In genomic region chr14:20081937-20082533, GRCm38 (mm10) we compare ENCODE assay signal across 8 mouse cellular contexts. TPM values are rescaled to one million over a fixed set of nuclear protein-coding genes. Genes with fewer than 3 reads are reported as not detected.
A peak's percentile ranks its signal among the peaks of the same experiment; 100 is the strongest.
DNase-seq lines count a peak whose midpoint lies in the region; ATAC-seq and TF ChIP-seq lines count a peak whose summit lies in the region.

No protein-coding gene starts in this region.

- peak overlapping the region; percentile 98 for H3K27ac ChIP-seq in heart, adult 2 months
- H3K27ac ChIP-seq in heart, postnatal 0 days (ENCODE audit: low read depth) = peak overlapping the region; percentile 93
- H3K27ac ChIP-seq in midbrain, embryonic 11.5 days (ENCODE audit: low read depth, low read length) = peak overlapping the region; percentile 86; the same call in 1 of the 2 replicates

- TF ChIP-seq CTCF in heart, adult 2 months (IDR thresholded peaks at IDR 0.05) = no peak
- no peak for TF ChIP-seq CTCF in E14TG2a.4 (conservative IDR thresholded peaks at IDR 0.05; ENCODE audit: low read length)
- no peak for TF ChIP-seq CTCF in heart, postnatal 0 days (IDR thresholded peaks at IDR 0.05; ENCODE audit: low read depth)

- no peak for TF ChIP-seq POLR2A in heart, adult 2 months (IDR thresholded peaks at IDR 0.05; ENCODE audit: insufficient read depth, low read depth, low read length)

- WGBS in heart, adult 2 months = 49% methylated on average over 5 of the region's 5 CpGs
- WGBS in heart, postnatal 0 days = 62% methylated on average over 5 of the region's 5 CpGs
- WGBS in midbrain, embryonic 11.5 days = 73% methylated on average over 5 of the region's 5 CpGs

- TF ChIP-seq EP300 in heart, adult 2 months (IDR thresholded peaks at IDR 0.05; ENCODE audit: insufficient read depth, low read depth, low read length) = no peak
- no peak for TF ChIP-seq EP300 in heart, postnatal 0 days (IDR thresholded peaks at IDR 0.05; ENCODE audit: low read depth)

- 0 out of 2 replicates have a peak, but pooled peaks cover 2% of the 10 kb centered on the region for H3K36me3 ChIP-seq in heart, adult 2 months (ENCODE audit: control insufficient read depth, insufficient read depth, low read length)
- H3K36me3 ChIP-seq in E14TG2a.4 (ENCODE audit: insufficient read depth, low read length) = peaks cover 27% of the 10 kb centered on the region
- no peaks in the 10 kb centered on the region for H3K36me3 ChIP-seq in heart, postnatal 0 days (replicated peaks; ENCODE audit: control insufficient read depth, insufficient read depth, low read length)
- H3K36me3 ChIP-seq in midbrain, embryonic 11.5 days (ENCODE audit: control insufficient read depth, insufficient read depth, low read length) = no peaks in the 10 kb centered on the region

- ATAC-seq in heart, postnatal 0 days (ENCODE audit: insufficient read depth, low read depth) = no peak
- ATAC-seq in midbrain, embryonic 11.5 days (ENCODE audit: low FRiP score) = peak; percentile 8; the same call in 1 of the 2 replicates

- peak overlapping the region; percentile 67 for H3K4me3 ChIP-seq in heart, adult 2 months
- H3K4me3 ChIP-seq in E14TG2a.4 (replicated peaks; ENCODE audit: low read length) = peak overlapping the region; percentile 81
- peak overlapping the region; percentile 62 for H3K4me3 ChIP-seq in heart, postnatal 0 days (ENCODE audit: low read depth, low read length)
- H3K4me3 ChIP-seq in midbrain, embryonic 11.5 days (ENCODE audit: low read depth, low read length) = peak overlapping the region; percentile 56

- peak overlapping the region; percentile 74 for H3K4me2 ChIP-seq in heart, postnatal 0 days (ENCODE audit: low read depth, low read length)
- H3K4me2 ChIP-seq in midbrain, embryonic 11.5 days = peak overlapping the region; percentile 79

- peaks cover 5% of the 10 kb centered on the region for H3K4me1 ChIP-seq in heart, adult 2 months (ENCODE audit: control insufficient read depth, insufficient read depth, low read length)
- H3K4me1 ChIP-seq in E14TG2a.4 (replicated peaks; ENCODE audit: low read depth, low read length) = peaks cover 50% of the 10 kb centered on the region
- H3K4me1 ChIP-seq in heart, postnatal 0 days (ENCODE audit: control insufficient read depth, insufficient read depth) = peaks cover 15% of the 10 kb centered on the region
- H3K4me1 ChIP-seq in midbrain, embryonic 11.5 days (ENCODE audit: control insufficient read depth, insufficient read depth, low read length) = peaks cover 9% of the 10 kb centered on the region

- no peak overlapping the region for H3K9ac ChIP-seq in heart, adult 2 months (ENCODE audit: low read depth, low read length)
- no peak overlapping the region for H3K9ac ChIP-seq in heart, postnatal 0 days (replicated peaks; ENCODE audit: low read depth, low read length)
- H3K9ac ChIP-seq in midbrain, embryonic 11.5 days (ENCODE audit: low read length) = peak overlapping the region; percentile 76

- no peaks in the 10 kb centered on the region for H3K9me3 ChIP-seq in E14TG2a.4 (ENCODE audit: low read length)
- H3K9me3 ChIP-seq in heart, postnatal 0 days (replicated peaks; ENCODE audit: control insufficient read depth, low read length) = no peaks in the 10 kb centered on the region
- no peaks in the 10 kb centered on the region for H3K9me3 ChIP-seq in midbrain, embryonic 11.5 days (ENCODE audit: control insufficient read depth, low read length)

- no peaks in the 10 kb centered on the region for H3K79me2 ChIP-seq in heart, adult 2 months (replicated peaks; ENCODE audit: control insufficient read depth, insufficient read depth, low read length)

- intact Hi-C loops in heart, adult 2 months (cut with DNase I) = loop anchor here (5.0 kb wide), 1 partner anchor 330 kb away; the partner anchor contains the start of gene Nid2

- no peak for DNase-seq in heart, adult 2 months
- DNase-seq in heart, adult 8-10 months (ENCODE audit: low spot score) = no peak
- no peak for DNase-seq in heart, postnatal 0 days (ENCODE audit: low spot score)
- peak; percentile 85 for DNase-seq in midbrain, embryonic 11.5 days (ENCODE audit: low spot score, missing footprints)
- DNase-seq in Muller cell, postnatal 12 days (ENCODE audit: inconsistent ontology term) = no peak
- DNase-seq in spleen, adult 12 weeks (ENCODE audit: low spot score) = no peak
- no peak for DNase-seq in ovary, postnatal 10 days (ENCODE audit: low spot score)

- H3K27me3 ChIP-seq in heart, adult 2 months (ENCODE audit: control insufficient read depth, insufficient read depth, low read length) = no peaks in the 10 kb centered on the region
- H3K27me3 ChIP-seq in E14TG2a.4 (ENCODE audit: insufficient read depth, low read length) = no peaks in the 10 kb centered on the region
- H3K27me3 ChIP-seq in heart, postnatal 0 days (ENCODE audit: control insufficient read depth, insufficient read depth, low read length) = no peaks in the 10 kb centered on the region
- no peaks in the 10 kb centered on the region for H3K27me3 ChIP-seq in midbrain, embryonic 11.5 days (ENCODE audit: control insufficient read depth, insufficient read depth, low read length)

RNA-seq across cellular contexts. Expression of gene Saysd1, which starts 56.3 kb away (rescaled TPM):
- total RNA-seq in heart, adult 2 months (2021) = 1 to 10 TPM; 2.6 to 2.8 TPM
- 4.7 and 5.0 TPM in 2 replicates for polyA plus RNA-seq in heart, adult 2 months (2012; rRNA removed)
- 1 to 10 TPM; 2.6 to 3.2 (median 2.7) TPM for total RNA-seq in heart, adult 8-10 months (2022)
- total RNA-seq in heart, postnatal 0 days (2014; rRNA removed; ENCODE audit: low replicate concordance) = 1.9 and 12.6 TPM in 2 replicates
- polyA plus RNA-seq in heart, postnatal 0 days (2015; fragmentation: Nextera tagmentation; extraction: Ambion mirVana) = 10.4 and 10.8 TPM in 2 replicates
- 11.3 and 12.6 TPM in 2 replicates for polyA plus RNA-seq in midbrain, embryonic 11.5 days (2014; fragmentation: Nextera tagmentation; extraction: Ambion mirVana)
